Mouse (Mus musculus): ENCODE data around the gene Cdip1. TPM values are rescaled to one million over a fixed set of nuclear protein-coding genes. Genes with fewer than 3 reads are reported as not detected.
"Not testable (repeated sequence)": the region's sequence is repeated elsewhere in the genome, so short reads cannot be mapped to it uniquely, and the experiment has no call there.

The Cdip1 gene
- total RNA-seq, 2 experiments from 2014 or later: 188 to 191 TPM

GRCm38 (mm10) chr16:4777171-4777904 lies 12.8 kb downstream of the Cdip1 start:
- DNase-seq (ENCODE audit: low spot score in 2 of 2): no peak

GRCm38 (mm10) chr16:4773289-4773970 lies 16.7 kb downstream of the Cdip1 start:
- DNase-seq (ENCODE audit: low spot score in 2 of 2): peak in 1 of 2 experiments; percentile 71

GRCm38 (mm10) chr16:4768719-4769118 lies 21.4 kb downstream of the Cdip1 start:
- DNase-seq (ENCODE audit: low spot score in 2 of 2): no peak

- no peak for DNase-seq (ENCODE audit: low spot score in 2 of 2)
Measured at GRCm38 (mm10) chr16:4767012-4767790, 22.9 kb downstream of the Cdip1 start.

GRCm38 (mm10) chr16:4765852-4766251 lies 24.2 kb downstream of the Cdip1 start:
- no peak for DNase-seq (ENCODE audit: low spot score in 2 of 2)

- peak in 1 of 2 experiments; percentile 60 for DNase-seq (ENCODE audit: low spot score in 2 of 2)
Measured at GRCm38 (mm10) chr16:4763276-4763675, 26.8 kb downstream of the Cdip1 start.

GRCm38 (mm10) chr16:4762437-4762836 lies 27.7 kb downstream of the Cdip1 start:
- DNase-seq (ENCODE audit: low spot score in 2 of 2): no peak

GRCm38 (mm10) chr16:4756660-4757335 lies 33.3 kb downstream of the Cdip1 start:
- not testable (repeated sequence) for DNase-seq (ENCODE audit: low spot score in 2 of 2)

- DNase-seq (ENCODE audit: low spot score in 2 of 2): no peak
Measured at GRCm38 (mm10) chr16:4754045-4754444, 36.0 kb downstream of the Cdip1 start.

- no peak for DNase-seq (ENCODE audit: low spot score in 2 of 2)
Measured at GRCm38 (mm10) chr16:4752155-4752554, 37.9 kb downstream of the Cdip1 start.

GRCm38 (mm10) chr16:4742186-4742585 lies 47.9 kb downstream of the Cdip1 start:
- no peak for DNase-seq (ENCODE audit: low spot score in 2 of 2)

- DNase-seq (ENCODE audit: low spot score in 2 of 2): no peak
Measured at GRCm38 (mm10) chr16:4739994-4740393, 50.1 kb downstream of the Cdip1 start.

GRCm38 (mm10) chr16:4736262-4736661 lies 53.8 kb downstream of the Cdip1 start:
- no peak for DNase-seq (ENCODE audit: low spot score in 2 of 2)

- DNase-seq (ENCODE audit: low spot score in 2 of 2): no peak
Measured at GRCm38 (mm10) chr16:4730776-4731358, 59.2 kb downstream of the Cdip1 start.

GRCm38 (mm10) chr16:4727963-4728362 lies 62.1 kb downstream of the Cdip1 start:
- DNase-seq (ENCODE audit: low spot score in 2 of 2): no peak

- no peak for DNase-seq (ENCODE audit: low spot score in 2 of 2)
Measured at GRCm38 (mm10) chr16:4727526-4727925, 62.6 kb downstream of the Cdip1 start.

- no peak for DNase-seq (ENCODE audit: low spot score in 2 of 2)
Measured at GRCm38 (mm10) chr16:4726528-4727128, 63.5 kb downstream of the Cdip1 start.

- DNase-seq (ENCODE audit: low spot score in 2 of 2): peak; percentile 91 to 92
Measured at GRCm38 (mm10) chr16:4725780-4726527, 64.1 kb downstream of the Cdip1 start, which contains the start of gene Hmox2. Gene Hmox2 (plus strand): TSS chr16:4726361.

GRCm38 (mm10) chr16:4725266-4725665 lies 64.8 kb downstream of the Cdip1 start:
- no peak for DNase-seq (ENCODE audit: low spot score in 2 of 2)

- DNase-seq (ENCODE audit: low spot score in 2 of 2): no peak
Measured at GRCm38 (mm10) chr16:4722915-4723209, 67.2 kb downstream of the Cdip1 start.

Measured in layer of hippocampus, postnatal 14 days (tissue).